Mouse (Mus musculus): ENCODE measurements around the gene Ppp2r1a. TPM values are rescaled to one million over a fixed set of nuclear protein-coding genes. Genes with fewer than 3 reads are reported as not detected.

The Ppp2r1a gene
- 100 to 1,000 TPM; 124 to 125 TPM for total RNA-seq (2021)
- long read RNA-seq, experiment 1, transcript Ppp2r1a-201 (15 exons, 2,410 nt) = major isoform, 152 of 243 reads
- long read RNA-seq, experiment 1, partial matches to known transcripts = 87 of 243 reads
- long read RNA-seq, experiment 1, other reads (novel, unspliced or antisense) = 4 of 243 reads
- long read RNA-seq, experiment 2, transcript Ppp2r1a-201 (15 exons, 2,410 nt) = major isoform, 151 of 255 reads
- long read RNA-seq, experiment 2, partial matches to known transcripts = 102 of 255 reads
- long read RNA-seq, experiment 2, other reads (novel, unspliced or antisense) = 2 of 255 reads

DNA sequence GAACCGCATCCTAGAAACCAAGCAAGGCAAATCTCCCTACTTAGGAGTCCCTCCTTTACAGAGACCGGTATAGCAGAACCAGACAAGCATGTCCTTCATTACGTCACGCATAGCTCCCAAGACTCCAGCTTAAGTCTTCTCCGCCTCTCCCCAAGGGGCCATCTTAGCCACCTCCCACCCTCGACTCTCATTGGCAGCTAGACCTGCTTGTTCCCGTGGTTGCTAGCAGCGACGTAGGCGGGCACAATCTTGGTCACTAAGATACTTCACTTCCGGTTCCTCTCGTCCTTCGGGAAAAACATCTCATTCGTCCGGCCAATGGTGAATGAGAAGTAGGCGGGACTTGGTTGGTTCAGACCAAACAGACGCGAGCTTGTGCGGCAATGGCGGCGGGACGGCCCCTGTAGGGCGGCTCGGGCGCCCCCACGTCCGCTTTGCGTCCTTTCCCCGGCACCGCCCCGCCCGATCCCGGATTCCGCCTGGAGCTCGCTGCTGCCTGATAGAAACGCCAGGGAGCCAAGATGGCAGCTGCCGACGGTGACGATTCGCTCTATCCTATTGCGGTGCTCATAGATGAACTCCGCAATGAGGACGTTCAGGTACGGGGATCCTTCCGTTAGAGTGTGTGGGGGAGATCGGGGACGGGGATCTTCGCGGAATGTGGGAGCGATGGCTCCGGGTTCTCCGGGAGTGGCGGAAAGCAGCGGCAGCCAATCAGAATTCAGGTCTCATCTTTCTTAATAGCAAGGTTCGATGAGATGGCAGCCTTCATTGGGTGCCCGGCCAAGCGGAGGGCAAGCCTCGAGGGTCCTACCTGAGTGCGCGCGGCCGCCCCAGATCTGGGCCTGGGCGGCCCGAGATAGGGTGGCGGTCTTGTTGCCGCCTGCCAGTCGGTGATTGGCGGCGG lies at the start of gene Ppp2r1a:
Ppp2r1a (plus strand) TSS at position 327 of the 907 bp plus-strand sequence.
- peak; percentile 98 for DNase-seq
- intact Hi-C loops (cut with DNase I; ENCODE audit: low total_unique reads) = no loop called here

DNA sequence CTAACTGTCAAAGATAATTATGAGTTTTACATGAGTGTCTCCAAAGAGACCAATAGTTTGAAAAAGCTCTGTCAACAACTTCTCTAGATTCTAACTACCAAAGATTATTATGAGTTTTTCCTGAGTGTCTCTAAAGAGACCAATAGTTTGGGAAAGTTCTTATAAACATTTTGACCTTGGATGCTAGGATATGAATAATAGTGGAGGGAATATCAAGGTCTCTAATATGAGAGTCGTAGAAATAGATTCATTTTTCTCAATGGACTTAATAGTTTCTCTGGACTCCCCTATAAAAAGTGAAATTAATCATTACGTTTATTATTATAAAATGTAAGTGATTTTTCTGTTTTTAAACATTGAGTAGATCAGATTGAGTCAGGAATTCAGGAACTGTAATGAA lies 40.1 kb upstream of the Ppp2r1a start, which contains the start of gene Vmn1r231:
Vmn1r231 (minus strand) TSS at position 101 of the 400 bp plus-strand sequence.
- no peak for DNase-seq
- intact Hi-C loops (cut with DNase I; ENCODE audit: low total_unique reads) = no loop called here

DNA sequence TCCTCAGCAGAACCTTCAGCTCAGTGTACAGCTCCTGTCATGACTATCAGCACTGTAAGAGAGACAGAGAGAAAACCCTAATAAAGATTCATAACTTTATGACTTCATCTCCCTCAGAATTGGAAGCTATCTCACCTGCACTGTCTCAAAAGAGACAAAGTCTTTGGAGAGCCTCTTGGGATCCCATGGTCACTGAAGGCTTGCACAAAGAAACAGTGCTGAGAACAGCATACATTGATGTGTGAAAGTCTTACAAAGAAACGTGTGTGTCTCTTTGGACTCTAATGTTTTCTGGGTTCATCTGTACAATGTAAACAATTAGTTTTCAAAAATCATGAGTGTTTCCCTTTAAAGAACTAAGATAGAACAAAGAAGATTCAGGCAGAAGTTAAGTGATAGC lies 25.5 kb upstream of the Ppp2r1a start, which contains the start of gene Vmn1r232:
Vmn1r232 (minus strand) TSS at position 101 of the 400 bp plus-strand sequence.
- intact Hi-C loops (cut with DNase I; ENCODE audit: low total_unique reads) = no loop called here
- DNase-seq = no peak

DNA sequence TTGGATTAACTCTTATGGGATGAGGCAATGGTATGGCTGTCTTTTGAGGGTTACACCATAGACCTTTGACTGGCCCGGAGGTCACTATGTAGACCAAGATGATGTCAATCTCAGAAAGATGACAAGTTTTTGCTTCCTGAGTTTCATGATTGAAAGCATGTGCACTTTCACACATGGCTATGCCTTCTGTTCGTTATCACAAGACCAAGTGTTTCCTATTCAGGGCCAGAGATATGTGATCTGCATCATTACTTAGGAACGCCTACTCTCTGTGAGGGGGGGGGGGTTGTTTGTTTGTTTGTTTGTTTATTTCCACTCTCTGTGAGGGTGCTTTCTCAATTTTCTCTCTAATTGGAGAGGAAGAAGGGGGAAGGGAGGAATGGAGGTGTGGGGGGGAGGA lies 885 bp upstream of the Ppp2r1a start:
- intact Hi-C loops (cut with DNase I; ENCODE audit: low total_unique reads) = no loop called here
- DNase-seq = no peak

DNA sequence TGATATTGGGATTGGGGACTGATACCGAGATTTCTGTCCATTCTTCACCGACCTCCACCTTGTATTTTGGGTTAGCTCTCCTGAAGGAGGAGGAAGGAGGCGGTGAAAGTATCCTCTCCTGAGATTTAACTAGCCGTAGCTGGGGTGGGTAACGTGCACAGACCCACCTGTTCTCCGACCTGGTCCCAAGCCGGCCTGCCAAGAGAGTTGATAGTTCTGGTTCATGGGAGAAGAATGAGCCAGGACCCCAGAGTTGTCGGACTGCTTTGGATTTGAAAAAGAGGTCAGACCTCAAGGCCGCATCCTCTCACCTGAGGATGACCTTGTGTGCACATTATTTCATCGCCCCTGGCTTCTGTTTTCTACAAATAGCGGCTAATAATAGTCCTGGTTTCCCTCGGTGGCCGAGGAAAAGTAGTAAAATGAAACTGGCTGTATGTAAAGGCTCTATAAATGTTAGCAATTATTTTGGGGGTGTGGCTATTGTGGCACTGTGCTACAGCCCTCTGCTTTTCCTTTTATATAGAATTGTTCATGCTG lies 985 bp downstream of the Ppp2r1a start:
- intact Hi-C loops (cut with DNase I; ENCODE audit: low total_unique reads) = no loop called here
- no peak for DNase-seq

DNA sequence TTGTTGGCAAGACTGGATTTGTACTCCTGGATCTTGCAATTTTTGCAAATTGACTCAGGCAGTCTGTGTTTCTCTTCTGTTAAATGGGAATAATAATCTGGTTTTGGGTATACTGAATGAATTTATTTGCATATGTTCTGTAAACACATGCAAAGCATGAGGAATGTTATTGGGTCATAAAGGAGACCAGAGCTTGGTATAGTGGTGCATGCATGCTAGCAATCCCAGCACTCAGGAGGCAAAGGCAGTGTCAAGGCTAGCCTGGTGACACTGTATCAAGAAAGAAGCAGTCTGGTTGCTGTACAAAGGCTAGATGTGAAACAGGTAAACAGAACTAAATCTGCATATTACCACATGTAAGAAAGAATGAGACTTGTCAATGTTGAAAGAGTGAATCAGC lies 1.5 kb downstream of the Ppp2r1a start:
- intact Hi-C loops (cut with DNase I; ENCODE audit: low total_unique reads) = no loop called here

DNA sequence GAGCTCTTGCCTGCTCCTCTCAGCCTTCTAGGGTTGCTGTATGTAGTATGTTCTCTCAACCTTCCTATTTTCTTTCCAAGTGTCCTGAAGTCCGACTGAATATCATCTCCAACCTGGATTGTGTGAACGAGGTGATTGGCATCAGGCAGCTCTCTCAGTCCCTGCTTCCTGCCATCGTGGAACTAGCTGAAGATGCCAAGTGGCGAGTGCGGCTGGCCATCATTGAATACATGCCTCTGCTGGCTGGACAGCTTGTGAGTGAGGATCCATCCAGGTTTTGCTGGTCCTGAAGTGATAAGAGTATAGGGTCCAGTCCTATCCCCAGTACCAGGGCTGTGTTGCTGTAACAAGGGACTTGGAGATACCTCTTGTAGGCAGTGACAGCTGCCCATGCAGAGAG lies 15.3 kb downstream of the Ppp2r1a start:
- intact Hi-C loops (cut with DNase I; ENCODE audit: low total_unique reads) = no loop called here

More for the DNA sequence above, 1.5 kb downstream of the Ppp2r1a start:
- no peak for DNase-seq

DNA sequence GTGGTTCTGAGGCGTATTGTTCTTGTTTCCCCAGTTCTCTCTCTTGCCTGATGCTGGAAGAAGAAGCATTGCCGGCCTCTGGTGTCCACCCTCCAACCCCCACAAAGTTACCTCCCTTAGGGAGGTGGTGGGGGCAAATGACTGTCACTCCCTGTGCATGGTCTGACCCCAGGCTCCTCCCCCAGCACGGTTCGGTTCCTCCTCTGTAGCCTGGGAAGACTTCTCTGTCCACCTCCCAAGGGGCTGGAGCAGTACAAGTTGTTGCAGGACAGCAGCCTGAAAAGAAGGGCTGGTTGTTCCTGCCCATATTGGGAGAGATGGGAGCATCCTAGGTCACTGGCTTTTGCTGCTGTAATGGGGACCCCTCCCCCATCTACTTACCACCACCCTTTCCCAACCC lies 20.3 kb downstream of the Ppp2r1a start:
- peak; percentile 23 for DNase-seq
- intact Hi-C loops (cut with DNase I; ENCODE audit: low total_unique reads) = no loop called here

More for the DNA sequence above, 15.3 kb downstream of the Ppp2r1a start:
- no peak for DNase-seq

DNA sequence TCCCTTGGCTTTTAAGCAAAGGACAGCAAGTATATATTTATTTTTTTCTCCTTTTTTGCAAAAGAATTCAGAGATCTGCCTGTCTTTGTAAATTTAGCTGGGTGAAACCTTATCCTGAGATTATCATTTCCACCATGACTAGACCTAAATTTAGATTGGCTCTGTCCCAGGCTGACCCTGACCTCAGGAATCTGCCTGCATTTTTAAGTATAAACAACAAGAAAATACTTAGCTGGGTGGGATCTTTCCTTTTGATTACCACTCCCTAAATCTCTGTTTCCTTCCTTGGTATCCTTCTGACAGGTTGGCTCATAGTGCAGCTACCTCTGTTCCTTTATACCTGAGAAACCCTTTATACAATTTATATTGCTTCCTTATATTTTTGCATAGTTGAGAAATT lies 21.6 kb downstream of the Ppp2r1a start:
- intact Hi-C loops (cut with DNase I; ENCODE audit: low total_unique reads) = no loop called here
- no peak for DNase-seq

DNA sequence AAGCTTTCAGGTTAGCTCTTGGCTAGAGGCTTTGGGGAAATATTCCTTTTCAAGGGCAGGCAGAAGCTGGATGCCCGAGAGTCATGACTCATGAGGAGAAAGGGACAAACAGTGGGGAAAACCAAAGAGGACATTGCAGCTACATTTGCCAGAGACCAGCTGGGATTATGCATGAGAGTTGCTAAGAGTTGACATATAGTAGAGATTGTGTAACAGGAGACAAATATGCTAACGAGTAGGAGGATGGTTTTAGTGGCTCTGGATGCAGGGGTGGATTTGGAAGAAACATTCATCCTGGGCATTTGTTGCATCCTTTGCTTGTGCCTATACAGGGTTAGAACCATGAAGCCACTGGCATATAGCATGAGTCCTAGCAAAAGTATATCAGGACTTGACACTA lies 48.6 kb downstream of the Ppp2r1a start:
- intact Hi-C loops (cut with DNase I; ENCODE audit: low total_unique reads) = no loop called here
- no peak for DNase-seq

DNA sequence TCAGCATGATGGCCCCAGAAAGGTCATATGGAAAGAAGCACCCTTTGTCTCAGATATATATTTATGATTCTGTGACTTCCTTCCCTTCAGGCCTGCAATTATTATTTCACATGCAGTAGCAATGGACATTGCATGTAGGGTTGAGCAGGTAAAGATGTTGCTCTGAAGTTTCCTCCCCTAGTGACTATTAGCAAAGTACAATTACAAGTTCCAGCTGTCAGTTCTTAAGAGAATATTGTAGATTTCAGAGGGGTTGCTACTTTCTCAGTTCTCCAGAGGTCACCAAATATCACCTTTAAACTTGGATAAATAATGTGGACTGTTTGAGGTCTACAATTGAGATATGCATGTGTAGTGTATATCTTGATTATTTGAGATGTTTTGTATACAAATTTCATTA lies 51.3 kb downstream of the Ppp2r1a start, which contains the start of gene Vmn1r233:
Vmn1r233 (minus strand) TSS at position 101 of the 400 bp plus-strand sequence.
- no peak for DNase-seq
- intact Hi-C loops (cut with DNase I; ENCODE audit: low total_unique reads) = no loop called here

DNA sequence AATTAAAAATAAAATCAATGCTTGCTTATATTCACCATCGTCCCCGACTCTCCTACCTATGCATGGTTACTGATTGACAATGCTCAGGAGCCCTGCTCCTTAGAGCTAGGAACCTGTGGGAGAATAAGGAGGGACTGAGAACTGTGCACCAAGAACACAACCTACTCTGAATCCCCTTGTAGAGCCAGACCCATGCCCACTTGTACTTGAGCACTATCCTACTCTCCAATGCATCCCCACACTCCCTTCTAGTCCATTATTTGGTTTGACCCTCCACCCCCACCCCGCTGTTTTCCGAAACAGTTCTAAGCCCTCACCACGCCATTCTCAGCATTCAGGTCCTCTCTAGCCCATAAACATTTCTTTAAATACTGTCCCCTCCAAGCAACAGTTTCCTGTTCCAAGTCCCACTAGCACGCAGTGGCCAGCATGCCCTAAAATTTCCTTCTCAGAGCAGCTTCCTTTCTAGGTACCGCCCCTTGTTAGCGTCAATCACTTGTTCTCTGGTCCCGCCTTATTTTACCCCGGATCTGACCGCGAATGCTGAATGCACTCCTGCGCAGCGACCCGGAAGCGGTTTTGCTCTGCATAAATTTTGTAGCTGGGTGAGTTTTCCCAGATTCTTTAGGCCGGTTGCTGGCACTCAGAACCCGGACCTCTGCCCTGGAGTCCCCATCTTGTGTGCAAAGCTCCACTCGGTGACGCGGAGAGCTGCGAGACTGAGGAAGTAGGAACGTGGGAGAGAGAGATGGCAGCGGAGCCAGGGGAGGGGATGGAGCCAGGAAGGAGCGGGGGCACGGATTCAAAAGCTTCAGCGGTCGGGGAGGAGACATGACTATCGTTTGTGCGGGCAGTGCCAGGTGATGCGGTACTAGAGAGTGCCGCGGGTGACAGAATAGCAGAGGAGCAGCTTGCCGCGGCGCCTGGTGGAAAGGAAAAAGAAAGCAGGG lies 63.5 kb downstream of the Ppp2r1a start, which contains the start of gene Zfp160:
Zfp160 (plus strand) TSS at position 522 of the 950 bp plus-strand sequence.
- intact Hi-C loops (cut with DNase I; ENCODE audit: low total_unique reads) = no loop called here
- peak; percentile 83 for DNase-seq

DNA sequence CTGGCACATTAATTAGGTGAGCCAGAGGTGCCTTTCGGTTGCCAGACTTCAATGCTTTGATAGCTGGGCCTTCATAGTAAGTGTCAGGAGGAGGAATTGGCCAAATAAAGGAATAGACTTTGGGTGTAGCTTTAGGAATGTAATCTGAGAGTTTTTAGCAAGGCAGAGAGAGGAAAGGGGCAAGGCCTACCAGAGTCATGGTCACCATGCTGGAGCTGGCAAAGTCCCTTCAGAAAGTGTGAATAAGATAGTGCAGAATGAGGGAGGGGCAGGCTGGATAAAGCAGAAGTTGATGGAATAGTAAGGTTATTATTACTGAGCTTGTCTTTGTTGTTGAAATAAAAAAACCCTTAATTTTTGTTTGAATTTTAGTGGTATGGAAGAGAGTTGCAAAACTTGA lies 64.6 kb downstream of the Ppp2r1a start:
- DNase-seq = no peak
- intact Hi-C loops (cut with DNase I; ENCODE audit: low total_unique reads) = no loop called here

Other genes with a start within 250 kb of the Ppp2r1a start
- not detected for gene Vmn1r227, start 215.5 kb upstream of the Ppp2r1a start, total RNA-seq (2021)
- gene Vmn1r228, start 159.2 kb upstream of the Ppp2r1a start, total RNA-seq (2021) = not detected
- gene Vmn1r229, start 133.8 kb upstream of the Ppp2r1a start, total RNA-seq (2021) = not detected
- not detected for gene Vmn1r230, start 104.9 kb upstream of the Ppp2r1a start, total RNA-seq (2021)
- not detected for gene Vmn1r231, start 40.2 kb upstream of the Ppp2r1a start, total RNA-seq (2021)
- gene Vmn1r232, start 25.6 kb upstream of the Ppp2r1a start, total RNA-seq (2021) = not detected
- gene Vmn1r233, start 51.2 kb downstream of the Ppp2r1a start, total RNA-seq (2021) = not detected
- gene Zfp160, start 63.6 kb downstream of the Ppp2r1a start, total RNA-seq (2021) = 1 to 10 TPM; 6.4 to 7.9 TPM

All from gastrocnemius, postnatal 14 days (tissue).